Mouse (Mus musculus) stomach, embryonic 16.5 days (tissue): ENCODE measurements around the gene Capn5. TPM values are rescaled to one million over a fixed set of nuclear protein-coding genes. Genes with fewer than 3 reads are reported as not detected.

Experiments used
- ATAC-seq: fragments of 200-750 bp; cut with Nextera tagmentation; 2 replicates; pipeline ENCODE4 v1.8.0; 2017; ENCODE audit warnings: moderate number of reproducible peaks, moderate TSS enrichment; ENCODE audit not compliant: insufficient read depth, low FRiP score
- H3K27ac ChIP-seq: fragments of 300-500 bp; sonication (generic); 2 replicates; pipeline ENCODE4 v1.5.1; 2014; ENCODE audit warnings: low read length
- H3K27me3 ChIP-seq: fragments of 300-500 bp; sonication (generic); 2 replicates; pipeline ENCODE4 v1.6.1; 2014; ENCODE audit warnings: low read length, control low read depth, mixed read lengths; ENCODE audit not compliant: control insufficient read depth, insufficient read depth
- H3K36me3 ChIP-seq: fragments of 300-500 bp; sonication (generic); 2 replicates; pipeline ENCODE4 v1.6.1; 2014; ENCODE audit warnings: low read length; ENCODE audit not compliant: control insufficient read depth, insufficient read depth
- H3K4me1 ChIP-seq: fragments of 300-500 bp; sonication (generic); 2 replicates; pipeline ENCODE4 v1.6.1; 2014; ENCODE audit warnings: low read length, control low read depth, mixed read lengths; ENCODE audit not compliant: control insufficient read depth, insufficient read depth
- H3K4me2 ChIP-seq: fragments of 300-500 bp; sonication (generic); 2 replicates; pipeline ENCODE4 v1.6.1; 2014; ENCODE audit warnings: low read depth, low read length, mixed read lengths
- H3K4me3 ChIP-seq: fragments of 300-500 bp; sonication (generic); replicated peaks from 2 replicates; pipeline ENCODE4 v1.5.1; 2014; ENCODE audit warnings: mild to moderate bottlenecking, low read length
- H3K9ac ChIP-seq: fragments of 300-500 bp; sonication (generic); 2 replicates; pipeline ENCODE4 v1.6.1; 2014; ENCODE audit warnings: low read length
- H3K9me3 ChIP-seq: fragments of 300-500 bp; sonication (generic); replicated peaks from 2 replicates; pipeline ENCODE4 v1.6.1; 2016; ENCODE audit warnings: low read length, control low read depth; ENCODE audit not compliant: control insufficient read depth
- whole genome bisulfite sequencing: fragments of 180-500 bp; shearing (Covaris S2); extraction: QIAGEN DNeasy Blood & Tissue Kit; methylation state at CpG from one replicate; pipeline ENCODE4 v1.1.7; 2014; 5-methylcytosine and 5-hydroxymethylcytosine counted together
- polyA plus RNA-seq: library from polyadenylated mRNA; unstranded; fragments of >200 nt; fragmentation: Nextera tagmentation; extraction: Ambion mirVana; gene quantifications from 2 replicates; pipeline ENCODE4 v1.2.1, GENCODE M21; 2015

Capn5 gene
- polyA plus RNA-seq, 1 experiment from 2014 or later = 24.5 TPM

DNA sequence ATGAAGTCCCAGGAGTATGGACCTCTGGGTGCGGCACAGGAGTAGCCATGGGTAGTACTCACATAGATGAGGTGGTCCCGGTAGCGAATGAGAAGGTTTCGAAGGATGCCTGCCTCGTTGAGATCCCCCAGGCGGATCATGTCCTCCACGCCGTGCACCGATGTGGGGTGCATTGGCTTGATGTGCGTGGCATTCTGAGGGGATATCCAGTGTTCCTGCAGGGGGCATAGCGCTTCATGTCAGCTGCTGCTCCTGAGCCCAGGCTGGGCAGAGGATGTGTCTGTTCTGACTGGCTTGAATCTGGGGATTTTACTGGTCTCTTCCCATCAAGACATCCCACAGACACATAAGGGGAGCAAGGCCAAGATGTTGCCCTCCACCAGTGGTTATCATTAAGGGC is 75.6 kb downstream of the Capn5 start:
- H3K9ac ChIP-seq = peak overlapping the region; percentile 67
- H3K9me3 ChIP-seq = no peaks in the 10 kb centered on the region
- no peaks in the 10 kb centered on the region for H3K4me1 ChIP-seq
- 97% methylated on average over 11 of the region's 11 CpGs for WGBS
- H3K4me3 ChIP-seq = no peak overlapping the region
- no peak overlapping the region for H3K4me2 ChIP-seq
- H3K27ac ChIP-seq = peak overlapping the region; percentile 62
- no peaks in the 10 kb centered on the region for H3K27me3 ChIP-seq
- ATAC-seq = no peak
- H3K36me3 ChIP-seq = 0 out of 2 replicates have a peak, but pooled peaks cover 1% of the 10 kb centered on the region

- WGBS = 91% methylated on average over 8 of the region's 8 CpGs
- Histone ChIP-seq H3K9ac (no peak overlapping the region), H3K27me3 (no peaks in the 10 kb centered on the region), H3K27ac (no peak overlapping the region), H3K36me3 (peaks cover 8% of the 10 kb centered on the region), H3K4me2 (no peak overlapping the region), H3K9me3 (no peaks in the 10 kb centered on the region), H3K4me3 (no peak overlapping the region), H3K4me1 (no peaks in the 10 kb centered on the region)
- no peak for ATAC-seq
These were observed 80.5 kb downstream of the Capn5 start for GRCm38 (mm10) chr7:98097557-98097956.

- peaks cover 8% of the 10 kb centered on the region for H3K36me3 ChIP-seq
- WGBS = 93% methylated on average over 4 of the region's 4 CpGs
- H3K4me3 ChIP-seq = no peak overlapping the region
- H3K9me3 ChIP-seq = no peaks in the 10 kb centered on the region
- H3K27ac ChIP-seq = no peak overlapping the region
- no peak overlapping the region for H3K9ac ChIP-seq
- H3K27me3 ChIP-seq = no peaks in the 10 kb centered on the region
- ATAC-seq = no peak
- no peak overlapping the region for H3K4me2 ChIP-seq
- no peaks in the 10 kb centered on the region for H3K4me1 ChIP-seq
These were observed 82.2 kb downstream of the Capn5 start for GRCm38 (mm10) chr7:98095852-98096251.

DNA sequence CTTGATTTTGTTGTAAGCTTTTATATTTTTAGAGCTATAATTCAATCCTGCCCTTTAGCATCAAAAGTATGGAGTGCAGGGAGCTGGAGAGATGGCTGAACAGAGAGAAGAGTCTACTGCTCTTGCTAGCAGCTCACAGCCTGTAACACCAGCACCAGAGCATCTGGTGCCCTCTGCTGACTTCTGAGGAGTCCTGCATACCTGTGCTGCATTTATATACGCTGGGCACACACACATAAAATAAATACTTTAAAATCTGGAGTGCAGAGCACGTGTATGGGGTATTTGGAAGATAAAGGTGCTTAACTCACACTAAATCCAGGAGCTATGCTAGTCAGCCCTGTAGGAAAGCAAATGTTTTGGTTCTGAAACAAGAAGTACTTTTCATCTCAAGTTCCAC is 91.7 kb downstream of the Capn5 start:
- no peak for ATAC-seq
- H3K27me3 ChIP-seq = no peaks in the 10 kb centered on the region
- no peak overlapping the region for H3K9ac ChIP-seq
- no peak overlapping the region for H3K27ac ChIP-seq
- H3K4me3 ChIP-seq = no peak overlapping the region
- peaks cover 9% of the 10 kb centered on the region; the same call in 1 of the 2 replicates for H3K4me1 ChIP-seq
- no peaks in the 10 kb centered on the region for H3K36me3 ChIP-seq
- H3K9me3 ChIP-seq = no peaks in the 10 kb centered on the region
- H3K4me2 ChIP-seq = no peak overlapping the region
- 51% methylated on average over 2 of the region's 2 CpGs for whole genome bisulfite sequencing

DNA sequence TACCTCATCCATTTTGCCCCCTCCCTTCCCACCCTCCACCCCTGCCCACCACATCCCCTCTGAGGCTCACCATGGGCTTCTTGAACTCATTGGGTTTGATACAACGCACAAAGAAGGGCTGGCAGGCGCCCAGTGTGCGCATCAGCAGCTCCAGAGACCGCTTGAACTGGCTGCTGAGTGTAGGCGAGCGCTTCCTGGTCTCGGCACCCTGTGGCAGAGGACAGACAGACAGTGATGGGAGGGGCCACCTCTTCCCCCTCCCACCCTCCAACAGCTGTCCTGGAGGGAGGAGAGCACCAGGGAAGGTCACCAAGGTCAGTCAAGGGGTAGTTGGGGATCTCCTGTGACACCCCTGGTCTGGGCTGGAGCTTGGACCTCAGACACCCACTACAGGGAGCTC is 92.8 kb downstream of the Capn5 start:
- Histone ChIP-seq H3K36me3 (no peaks in the 10 kb centered on the region), H3K4me2 (no peak overlapping the region), H3K27ac (no peak overlapping the region), H3K4me3 (no peak overlapping the region), H3K27me3 (no peaks in the 10 kb centered on the region), H3K4me1 (peaks cover 9% of the 10 kb centered on the region; the same call in 1 of the 2 replicates), H3K9ac (no peak overlapping the region), H3K9me3 (no peaks in the 10 kb centered on the region)
- 73% methylated on average over 7 of the region's 7 CpGs for WGBS
- 0 out of 2 replicates have a peak, but pooled peaks have one; percentile 18 for ATAC-seq

GRCm38 (mm10) chr7:98084541-98085293 is 93.4 kb downstream of the Capn5 start:
- Histone ChIP-seq H3K4me1 (peaks cover 9% of the 10 kb centered on the region; the same call in 1 of the 2 replicates), H3K9ac (0 out of 2 replicates have a peak overlapping the region, but pooled peaks have one; percentile 4), H3K4me2 (peak overlapping the region; percentile 6; the same call in 1 of the 2 replicates)

GRCm38 (mm10) chr7:98082376-98082775 is 95.7 kb downstream of the Capn5 start:
- Histone ChIP-seq H3K4me3 (no peak overlapping the region), H3K4me1 (peaks cover 9% of the 10 kb centered on the region; the same call in 1 of the 2 replicates), H3K27me3 (no peaks in the 10 kb centered on the region), H3K4me2 (no peak overlapping the region), H3K36me3 (no peaks in the 10 kb centered on the region), H3K9me3 (no peaks in the 10 kb centered on the region), H3K9ac (peak overlapping the region; percentile 42; the same call in 1 of the 2 replicates), H3K27ac (no peak overlapping the region)
- 28% methylated on average over 5 of the region's 5 CpGs for WGBS
- ATAC-seq = no peak

More at GRCm38 (mm10) chr7:98084541-98085293, 93.4 kb downstream of the Capn5 start:
- no peak overlapping the region for H3K4me3 ChIP-seq
- no peak for ATAC-seq
- 33% methylated on average over 12 of the region's 12 CpGs for WGBS
- no peaks in the 10 kb centered on the region for H3K36me3 ChIP-seq
- no peak overlapping the region for H3K27ac ChIP-seq
- no peaks in the 10 kb centered on the region for H3K27me3 ChIP-seq
- no peaks in the 10 kb centered on the region for H3K9me3 ChIP-seq

GRCm38 (mm10) chr7:98077453-98077852 is 100.6 kb downstream of the Capn5 start:
- no peak for ATAC-seq
- Histone ChIP-seq H3K27ac (no peak overlapping the region), H3K4me2 (no peak overlapping the region), H3K4me1 (no peaks in the 10 kb centered on the region), H3K27me3 (no peaks in the 10 kb centered on the region), H3K36me3 (no peaks in the 10 kb centered on the region), H3K9ac (no peak overlapping the region), H3K4me3 (no peak overlapping the region), H3K9me3 (no peaks in the 10 kb centered on the region)
- 88% methylated on average over 11 of the region's 11 CpGs for whole genome bisulfite sequencing

- Histone ChIP-seq H3K4me2 (no peak overlapping the region), H3K9me3 (no peaks in the 10 kb centered on the region), H3K36me3 (no peaks in the 10 kb centered on the region), H3K27ac (no peak overlapping the region), H3K27me3 (no peaks in the 10 kb centered on the region), H3K4me1 (no peaks in the 10 kb centered on the region), H3K9ac (no peak overlapping the region), H3K4me3 (no peak overlapping the region)
- WGBS = 32% methylated on average over 5 of the region's 5 CpGs
- no peak for ATAC-seq
These were observed 106.5 kb downstream of the Capn5 start for GRCm38 (mm10) chr7:98071620-98072019.
